Mouse (Mus musculus): ENCODE results near the gene Hspb2.

DNA sequence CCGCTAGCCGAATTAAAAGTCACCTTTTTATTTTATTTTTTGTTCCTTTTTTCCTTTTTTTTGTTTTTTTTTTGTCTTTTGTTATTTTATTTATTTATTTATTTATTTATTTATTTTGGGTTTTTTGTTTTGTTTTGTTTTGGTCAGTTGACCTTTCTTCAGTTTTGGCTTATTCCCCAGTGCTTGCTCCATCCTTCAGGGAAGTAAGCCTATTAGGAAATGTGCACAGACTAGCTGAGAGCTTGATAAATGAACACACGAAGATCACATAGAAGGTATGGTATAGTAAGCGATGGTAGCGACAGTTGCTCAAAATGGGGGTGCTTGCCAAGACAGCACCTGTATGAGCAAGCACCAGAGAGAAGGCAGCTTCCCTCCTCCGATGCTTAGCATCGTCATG lies 45.5 kb upstream of the Hspb2 start:
- TF ChIP-seq EP300 (IDR thresholded peaks at IDR 0.05): no peak
- no peak for TF ChIP-seq CTCF (IDR thresholded peaks at IDR 0.05)

All from lung, postnatal 0 days (tissue).